Mouse (Mus musculus) forebrain, postnatal 0 days (tissue): ENCODE data around the gene Osbpl9. TPM values are rescaled to one million over a fixed set of nuclear protein-coding genes. Genes with fewer than 3 reads are reported as not detected.

Experiments used
- ATAC-seq: fragments of 200-750 bp; cut with Nextera tagmentation; 2 replicates; pipeline ENCODE4 v1.8.0; 2017; ENCODE audit warnings: mild to moderate bottlenecking, moderate library complexity
- DNase-seq: peaks from one replicate; pipeline ENCODE4 v3.0.0-alpha.2; 2015
- H3K27ac ChIP-seq: fragments of 300-500 bp; sonication (generic); 2 replicates; pipeline ENCODE4 v1.5.1; 2014; ENCODE audit warnings: low read depth, mild to moderate bottlenecking, antibody characterized with exemption, low read length, moderate library complexity, mixed read lengths
- H3K27me3 ChIP-seq: fragments of 300-500 bp; sonication (generic); 2 replicates; pipeline ENCODE4 v1.6.1; 2014; ENCODE audit warnings: mild to moderate bottlenecking, low read length, mixed read lengths; ENCODE audit not compliant: insufficient read depth
- H3K36me3 ChIP-seq: fragments of 300-500 bp; sonication (generic); 2 replicates; pipeline ENCODE4 v1.6.1; 2014; ENCODE audit warnings: mild to moderate bottlenecking, moderate library complexity; ENCODE audit not compliant: insufficient read depth
- H3K4me1 ChIP-seq: fragments of 300-500 bp; sonication (generic); 2 replicates; pipeline ENCODE4 v1.6.1; 2014; ENCODE audit warnings: antibody characterized with exemption; ENCODE audit not compliant: insufficient read depth
- H3K4me2 ChIP-seq: fragments of 300-500 bp; sonication (generic); 2 replicates; pipeline ENCODE4 v1.6.1; 2014; ENCODE audit warnings: low read depth, mild to moderate bottlenecking, moderate library complexity
- H3K4me3 ChIP-seq: fragments of 300-500 bp; sonication (generic); 2 replicates; pipeline ENCODE4 v1.5.1; 2014; ENCODE audit warnings: low read depth, low read length, mixed read lengths
- H3K9ac ChIP-seq: fragments of 300-500 bp; sonication (generic); 2 replicates; pipeline ENCODE4 v1.6.1; 2014; ENCODE audit warnings: mild to moderate bottlenecking
- H3K9me3 ChIP-seq: fragments of 300-500 bp; sonication (generic); 2 replicates; pipeline ENCODE4 v1.6.1; 2016; ENCODE audit warnings: low read length
- CTCF ChIP-seq: sonication (generic); IDR thresholded peaks from 2 replicates; pipeline ENCODE4 v1.5.1; 2016; ENCODE audit warnings: antibody characterized with exemption, control low read depth, low read depth
- WGBS: fragments of 180-500 bp; shearing (Covaris S2); extraction: QIAGEN DNeasy Blood & Tissue Kit; methylation state at CpG from one replicate; pipeline ENCODE4 v1.1.7; 2014; 5-methylcytosine and 5-hydroxymethylcytosine counted together
- polyA plus RNA-seq: library from polyadenylated mRNA; unstranded; fragments of >200 nt; fragmentation: Nextera tagmentation; extraction: Ambion mirVana; gene quantifications from 2 replicates; pipeline ENCODE4 v1.2.1, GENCODE M21; 2015
- total RNA-seq: library from RNA; depleted of rRNA; stranded (reverse); fragments of >200 nt; gene quantifications from 2 replicates; pipeline ENCODE4 v1.2.3, GENCODE M21; 2014

Osbpl9 gene
- total and polyA plus RNA-seq, 2 experiments from 2014 or later = 53.6 to 86.4 TPM

DNA sequence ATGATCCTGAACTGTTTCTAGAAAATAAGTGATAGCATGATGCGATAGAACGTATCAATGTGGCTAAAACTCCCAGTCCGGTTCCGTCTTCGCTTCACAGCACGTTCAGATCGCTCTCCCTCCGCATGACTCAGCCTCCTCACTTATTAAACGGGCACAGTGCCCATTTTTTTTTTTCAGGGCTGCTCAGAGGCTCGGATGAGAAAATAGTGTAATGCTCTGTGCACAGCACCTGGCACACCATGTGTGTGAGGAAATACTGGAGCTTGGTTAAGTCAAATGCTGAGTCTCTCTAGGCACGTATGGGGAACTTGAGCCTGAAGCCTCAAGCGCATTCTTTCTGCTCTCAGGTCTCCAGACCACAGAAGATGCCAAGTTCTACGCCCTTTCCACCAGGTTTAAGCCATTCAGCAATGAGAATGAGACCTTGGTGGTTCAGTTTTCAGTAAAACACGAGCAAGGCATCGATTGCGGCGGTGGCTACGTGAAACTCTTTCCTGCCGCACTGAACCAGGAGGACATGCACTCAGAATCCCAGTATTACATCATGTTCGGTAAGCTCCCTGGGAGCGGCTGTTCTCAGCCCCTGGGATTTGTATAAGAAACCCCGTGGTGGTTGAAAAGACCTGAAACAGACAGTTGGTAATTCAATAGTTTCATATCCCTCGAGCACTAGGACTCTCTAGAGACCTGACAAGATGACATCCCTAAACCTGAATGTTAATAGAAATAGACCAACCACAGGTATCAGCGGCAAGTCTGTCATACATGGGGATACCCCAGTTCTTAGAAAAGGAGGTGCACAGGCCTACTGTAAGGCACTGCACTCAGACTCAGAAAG lies 36.6 kb upstream of the Osbpl9 start:
- H3K27ac ChIP-seq = no peak overlapping the region
- H3K36me3 ChIP-seq = no peaks in the 10 kb centered on the region
- 73% methylated on average over 24 of the region's 24 CpGs for WGBS
- ATAC-seq (no peak), DNase-seq (no peak)
- H3K4me3 ChIP-seq = no peak overlapping the region
- no peaks in the 10 kb centered on the region; the same call in 1 of the 2 replicates for H3K4me1 ChIP-seq
- no peaks in the 10 kb centered on the region for H3K9me3 ChIP-seq
- TF ChIP-seq CTCF = no peak
- H3K4me2 ChIP-seq = no peak overlapping the region
- H3K9ac ChIP-seq = no peak overlapping the region
- no peaks in the 10 kb centered on the region for H3K27me3 ChIP-seq

DNA sequence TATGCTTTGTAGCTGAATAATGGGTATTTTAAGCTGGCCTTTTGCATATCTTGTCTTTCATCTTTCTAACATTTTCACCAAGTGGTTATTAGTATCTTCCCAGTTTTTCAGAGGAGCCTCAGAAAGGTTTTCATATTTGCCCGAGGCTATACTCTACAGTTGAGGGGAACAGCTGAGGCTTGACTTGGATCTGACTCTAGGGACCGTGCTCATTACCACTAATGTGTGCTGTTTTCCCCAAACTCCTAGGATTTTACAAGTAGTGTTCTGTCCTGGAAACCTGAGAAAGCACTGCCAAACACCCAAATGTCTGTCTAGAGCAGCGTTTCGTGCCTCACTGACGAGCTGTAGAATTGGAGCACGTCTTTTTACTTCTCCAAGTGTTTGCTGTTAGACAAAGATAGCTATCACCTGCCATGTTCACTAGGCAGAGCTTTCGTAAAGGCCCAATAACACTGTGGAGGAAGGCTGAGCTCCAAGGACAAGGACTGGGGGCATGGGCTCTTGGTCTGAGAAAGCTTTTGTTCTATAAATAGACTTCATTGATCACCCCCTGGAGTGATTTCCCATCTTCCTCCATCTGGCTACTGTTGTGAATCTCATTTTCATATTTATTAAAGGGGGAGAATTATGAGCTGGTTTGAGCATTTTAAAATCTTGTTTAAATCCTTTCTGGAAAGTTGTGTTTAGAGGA lies 34.3 kb upstream of the Osbpl9 start:
- ATAC-seq (no peak), DNase-seq (no peak)
- Histone ChIP-seq H3K4me1 (no peaks in the 10 kb centered on the region; the same call in 1 of the 2 replicates), H3K36me3 (no peaks in the 10 kb centered on the region), H3K9ac (no peak overlapping the region), H3K9me3 (no peaks in the 10 kb centered on the region), H3K4me3 (no peak overlapping the region), H3K4me2 (no peak overlapping the region), H3K27me3 (no peaks in the 10 kb centered on the region), H3K27ac (no peak overlapping the region)
- WGBS = 40% methylated on average over 7 of the region's 7 CpGs
- no peak for TF ChIP-seq CTCF

DNA sequence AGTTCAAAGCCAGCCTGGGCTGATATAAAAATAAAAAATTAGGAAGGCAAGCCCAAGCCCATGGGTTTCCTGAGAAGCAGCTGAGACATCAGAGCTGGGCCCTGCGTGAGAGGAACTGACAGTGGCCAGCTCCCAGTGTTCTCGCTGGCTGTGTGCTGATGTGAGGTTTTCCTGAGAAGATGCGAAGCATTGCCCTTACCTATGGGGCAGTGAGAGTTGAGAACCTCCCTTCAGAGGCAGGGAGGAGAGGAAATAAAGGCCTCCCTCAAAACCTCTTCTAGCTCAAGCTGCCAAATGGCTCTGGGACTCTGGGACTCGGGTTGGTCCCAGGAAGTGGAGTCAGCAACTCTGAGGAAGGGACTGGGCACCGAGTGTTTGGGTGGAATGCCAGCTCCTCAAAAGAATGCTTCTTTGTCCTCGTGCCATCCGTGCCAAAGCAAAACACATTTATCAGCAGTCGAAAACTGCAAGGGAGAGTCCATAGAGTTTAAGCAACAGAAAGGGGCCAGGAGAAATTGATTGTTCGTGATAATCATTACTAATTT lies 32.8 kb upstream of the Osbpl9 start:
- no peaks in the 10 kb centered on the region for H3K27me3 ChIP-seq
- no peak overlapping the region for H3K27ac ChIP-seq

GRCm38 (mm10) chr4:109234185-109234584 lies 32.1 kb upstream of the Osbpl9 start, which contains the start of gene Calr4:
Calr4 (plus strand) TSS chr4:109234485.
- H3K27ac ChIP-seq = no peak within 1 kb of the TSS

More for the DNA sequence above, 32.8 kb upstream of the Osbpl9 start:
- TF ChIP-seq CTCF = no peak
- Histone ChIP-seq H3K4me1 (no peaks in the 10 kb centered on the region; the same call in 1 of the 2 replicates), H3K9ac (no peak overlapping the region), H3K36me3 (no peaks in the 10 kb centered on the region), H3K4me2 (no peak overlapping the region), H3K4me3 (no peak overlapping the region), H3K9me3 (no peaks in the 10 kb centered on the region)
- DNase-seq (no peak), ATAC-seq (no peak)
- WGBS = 56% methylated on average over 9 of the region's 9 CpGs

DNA sequence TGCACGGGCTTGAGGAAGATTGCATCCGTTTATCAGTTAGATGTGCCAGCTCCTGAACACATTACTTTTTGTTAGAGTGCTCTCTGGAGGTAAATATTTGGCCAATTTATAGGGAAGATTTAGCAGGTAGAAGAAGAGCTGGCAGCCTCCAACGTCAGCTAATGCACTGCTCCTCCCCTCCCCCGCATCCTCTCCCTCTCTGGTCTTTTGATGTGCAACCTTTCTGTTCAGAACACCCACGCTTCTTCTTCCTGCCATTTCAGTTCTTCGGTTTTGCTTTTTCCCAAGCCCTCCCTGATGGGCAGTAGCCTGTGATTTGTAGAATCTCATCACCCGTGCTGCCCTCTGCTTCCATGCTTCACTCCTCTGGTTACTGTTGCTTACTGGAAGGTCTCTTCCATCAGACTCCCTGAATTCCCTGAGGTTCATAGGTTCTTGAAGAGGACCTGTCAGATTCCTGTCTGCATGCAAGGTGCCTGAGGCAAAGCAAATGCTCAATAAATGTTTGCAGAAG lies 27.8 kb upstream of the Osbpl9 start:
- H3K4me1 ChIP-seq = no peaks in the 10 kb centered on the region
- no peaks in the 10 kb centered on the region for H3K27me3 ChIP-seq
- no peak overlapping the region for H3K4me2 ChIP-seq
- no peak overlapping the region for H3K9ac ChIP-seq
- H3K36me3 ChIP-seq = no peaks in the 10 kb centered on the region
- 63% methylated on average over 7 of the region's 7 CpGs for WGBS
- H3K9me3 ChIP-seq = no peaks in the 10 kb centered on the region
- DNase-seq = no peak
- no peak for ATAC-seq
- no peak overlapping the region for H3K4me3 ChIP-seq
- no peak overlapping the region for H3K27ac ChIP-seq
- TF ChIP-seq CTCF = no peak

More at GRCm38 (mm10) chr4:109234185-109234584, 32.1 kb upstream of the Osbpl9 start, which contains the start of gene Calr4:
- Histone ChIP-seq H3K9me3 (no peaks in the 10 kb centered on the region), H3K4me3 (no peak within 1 kb of the TSS), H3K4me2 (no peak within 1 kb of the TSS), H3K9ac (no peak within 1 kb of the TSS), H3K27me3 (no peaks in the 10 kb centered on the region), H3K36me3 (no peaks in the 10 kb centered on the region), H3K4me1 (no peaks in the 10 kb centered on the region; the same call in 1 of the 2 replicates)
- WGBS = 79% methylated on average over 2 of the region's 2 CpGs
- no peak for ATAC-seq
- DNase-seq = no peak
- TF ChIP-seq CTCF = no peak

GRCm38 (mm10) chr4:109226071-109226470 lies 24.0 kb upstream of the Osbpl9 start:
- H3K4me1 ChIP-seq = no peaks in the 10 kb centered on the region
- no peak overlapping the region for H3K4me3 ChIP-seq
- H3K27me3 ChIP-seq = no peaks in the 10 kb centered on the region
- H3K27ac ChIP-seq = no peak overlapping the region
- WGBS = 49% methylated on average over 5 of the region's 5 CpGs
- no peaks in the 10 kb centered on the region for H3K9me3 ChIP-seq
- no peak overlapping the region for H3K4me2 ChIP-seq
- no peak for TF ChIP-seq CTCF
- ATAC-seq (no peak), DNase-seq (no peak)
- H3K36me3 ChIP-seq = no peaks in the 10 kb centered on the region
- H3K9ac ChIP-seq = no peak overlapping the region
